Mouse (Mus musculus) ovary, postnatal 10 days (tissue): ENCODE measurements around the gene Pirb.

ENCODE experiments used
- DNase-seq: peaks from one replicate; pipeline ENCODE4 v3.0.0; 2022; ENCODE audit warnings: low spot score

Pirb gene

GRCm38 (mm10) chr7:3692382-3692986, 27.7 kb downstream of the Pirb start, which contains the start of gene Tsen34:
TSS of gene Tsen34 (plus strand) at chr7:3692863.
- peak; percentile 91 for DNase-seq

GRCm38 (mm10) chr7:3691919-3692318, 28.3 kb downstream of the Pirb start:
- DNase-seq: no peak

GRCm38 (mm10) chr7:3685400-3686187, 34.6 kb downstream of the Pirb start:
- DNase-seq: no peak

- DNase-seq: no peak
Observed at GRCm38 (mm10) chr7:3684698-3685097, 35.5 kb downstream of the Pirb start.

- no peak for DNase-seq
Observed at GRCm38 (mm10) chr7:3683908-3684550, 36.2 kb downstream of the Pirb start.

- no peak for DNase-seq
Observed at GRCm38 (mm10) chr7:3677342-3677741, 42.8 kb downstream of the Pirb start, which contains the start of gene Tmc4. TSS of gene Tmc4 (minus strand) at chr7:3677553.

GRCm38 (mm10) chr7:3676371-3676770, 43.8 kb downstream of the Pirb start:
- no peak for DNase-seq

- no peak for DNase-seq
Observed at GRCm38 (mm10) chr7:3675228-3675548, 45.0 kb downstream of the Pirb start.

GRCm38 (mm10) chr7:3674507-3675227, 45.5 kb downstream of the Pirb start:
- peak; percentile 54 for DNase-seq

GRCm38 (mm10) chr7:3666921-3667391, 53.2 kb downstream of the Pirb start:
- no peak for DNase-seq

- DNase-seq: peak; percentile 79
Observed at GRCm38 (mm10) chr7:3665215-3666114, 54.7 kb downstream of the Pirb start, which contains the start of gene Leng1. TSS of gene Leng1 (minus strand) at chr7:3665840.

GRCm38 (mm10) chr7:3664524-3665214, 55.5 kb downstream of the Pirb start:
- DNase-seq: no peak
